Mouse (Mus musculus): ENCODE data around the gene P2ry2. TPM values are rescaled to one million over a fixed set of nuclear protein-coding genes. Genes with fewer than 3 reads are reported as not detected.

P2ry2 gene
- total and polyA plus RNA-seq, 2 experiments from 2014 or later: 3.8 to 12.9 TPM

DNA sequence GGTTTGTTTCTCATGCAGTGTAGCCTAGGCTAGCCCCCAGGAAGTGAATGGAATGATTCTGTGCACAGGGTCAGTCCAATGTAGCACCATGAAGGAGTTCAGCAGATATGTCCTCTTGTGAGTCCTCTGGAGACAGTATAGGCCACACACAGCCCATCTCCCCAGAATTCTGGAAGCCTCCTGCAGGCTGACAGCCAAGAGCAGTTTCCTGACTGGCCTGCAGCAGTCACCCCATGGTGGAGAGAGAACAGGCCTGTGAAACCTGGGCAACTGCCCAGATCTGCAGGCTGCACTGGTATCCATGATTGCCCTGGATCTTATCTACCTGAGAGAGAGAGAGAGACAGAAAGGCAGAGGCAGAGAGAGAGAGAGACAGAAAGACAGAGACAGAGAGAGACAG is 18.1 kb upstream of the P2ry2 start:
- DNase-seq (ENCODE audit: low spot score): no peak

DNA sequence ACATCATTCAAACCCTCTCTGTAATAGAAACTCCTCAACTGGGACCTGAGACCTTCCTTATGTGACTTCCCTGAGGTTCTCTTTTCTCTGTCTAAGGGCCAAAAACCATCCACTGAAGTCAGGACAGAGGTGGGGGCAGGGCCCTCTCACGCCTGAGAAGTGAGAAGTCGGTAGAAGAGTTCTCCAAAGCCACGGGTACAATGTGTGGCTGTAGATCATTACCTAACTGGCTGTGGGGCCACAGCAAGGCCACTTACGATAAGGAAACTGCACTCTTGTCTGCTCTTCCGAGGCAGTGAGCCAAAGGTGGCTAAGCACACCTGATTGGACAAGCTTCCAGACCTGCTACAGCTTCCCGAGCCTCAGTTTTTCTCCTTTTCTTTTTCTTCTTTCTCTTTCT is 16.8 kb upstream of the P2ry2 start:
- no peak overlapping the region for H3K4me3 ChIP-seq (ENCODE audit: low read depth, low read length)
- H3K9me3 ChIP-seq (replicated peaks; ENCODE audit: control insufficient read depth, low read length): no peaks in the 10 kb centered on the region
- ATAC-seq (ENCODE audit: insufficient read depth, low read depth): no peak
- WGBS: 49% methylated on average over 6 of the region's 6 CpGs
- H3K27ac ChIP-seq (ENCODE audit: low read depth): no peak overlapping the region
- H3K27me3 ChIP-seq (ENCODE audit: control insufficient read depth, insufficient read depth, low read length): 0 out of 2 replicates have a peak, but pooled peaks cover 5% of the 10 kb centered on the region
- H3K9ac ChIP-seq (replicated peaks; ENCODE audit: low read depth, low read length): no peak overlapping the region
- H3K36me3 ChIP-seq (replicated peaks; ENCODE audit: control insufficient read depth, insufficient read depth, low read length): no peaks in the 10 kb centered on the region
- no peak for DNase-seq (ENCODE audit: low spot score)
- H3K4me2 ChIP-seq (ENCODE audit: low read depth, low read length): no peak overlapping the region
- 0 out of 2 replicates have a peak, but pooled peaks cover 8% of the 10 kb centered on the region for H3K4me1 ChIP-seq (ENCODE audit: control insufficient read depth, insufficient read depth)
- TF ChIP-seq EP300 (IDR thresholded peaks at IDR 0.05; ENCODE audit: low read depth) (no peak), CTCF (IDR thresholded peaks at IDR 0.05; ENCODE audit: low read depth) (no peak)

More for the DNA sequence above, 18.1 kb upstream of the P2ry2 start:
- Histone ChIP-seq H3K9me3 (replicated peaks; ENCODE audit: control insufficient read depth, low read length) (no peaks in the 10 kb centered on the region), H3K36me3 (replicated peaks; ENCODE audit: control insufficient read depth, insufficient read depth, low read length) (no peaks in the 10 kb centered on the region), H3K9ac (replicated peaks; ENCODE audit: low read depth, low read length) (no peak overlapping the region), H3K27ac (ENCODE audit: low read depth) (no peak overlapping the region), H3K27me3 (ENCODE audit: control insufficient read depth, insufficient read depth, low read length) (0 out of 2 replicates have a peak, but pooled peaks cover 5% of the 10 kb centered on the region), H3K4me3 (ENCODE audit: low read depth, low read length) (no peak overlapping the region), H3K4me1 (ENCODE audit: control insufficient read depth, insufficient read depth) (0 out of 2 replicates have a peak, but pooled peaks cover 8% of the 10 kb centered on the region), H3K4me2 (ENCODE audit: low read depth, low read length) (no peak overlapping the region)
- peak; percentile 44; the same call in 1 of the 2 replicates for ATAC-seq (ENCODE audit: insufficient read depth, low read depth)
- no peak for TF ChIP-seq EP300 (IDR thresholded peaks at IDR 0.05; ENCODE audit: low read depth)
- TF ChIP-seq CTCF (IDR thresholded peaks at IDR 0.05; ENCODE audit: low read depth): no peak

DNA sequence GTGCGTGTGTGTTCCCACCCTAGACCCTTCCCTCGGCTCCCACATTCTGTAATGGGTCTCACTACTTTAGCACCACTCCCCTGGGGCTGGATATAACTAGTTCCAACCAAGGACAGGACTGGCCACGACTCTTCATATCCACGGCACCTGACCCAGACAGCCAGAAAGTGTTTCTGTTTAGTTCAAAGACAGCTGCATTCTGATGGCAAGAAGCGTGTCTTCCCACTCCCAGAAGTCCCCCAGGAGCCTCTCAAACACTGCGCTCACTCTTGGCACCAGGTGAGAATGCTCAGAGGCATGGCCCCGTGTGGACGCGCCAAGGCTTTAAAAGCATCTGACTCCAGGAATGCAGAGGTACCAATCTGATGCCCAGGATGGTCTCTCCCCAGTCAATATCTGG is 16.3 kb upstream of the P2ry2 start:
- 89% methylated on average over 9 of the region's 9 CpGs for WGBS
- H3K27ac ChIP-seq (ENCODE audit: low read depth): no peak overlapping the region
- H3K4me2 ChIP-seq (ENCODE audit: low read depth, low read length): no peak overlapping the region
- H3K9ac ChIP-seq (replicated peaks; ENCODE audit: low read depth, low read length): no peak overlapping the region
- no peaks in the 10 kb centered on the region for H3K9me3 ChIP-seq (replicated peaks; ENCODE audit: control insufficient read depth, low read length)
- no peaks in the 10 kb centered on the region for H3K36me3 ChIP-seq (replicated peaks; ENCODE audit: control insufficient read depth, insufficient read depth, low read length)
- DNase-seq (ENCODE audit: low spot score) (no peak), ATAC-seq (ENCODE audit: insufficient read depth, low read depth) (no peak)
- H3K27me3 ChIP-seq (ENCODE audit: control insufficient read depth, insufficient read depth, low read length): 0 out of 2 replicates have a peak, but pooled peaks cover 5% of the 10 kb centered on the region
- H3K4me1 ChIP-seq (ENCODE audit: control insufficient read depth, insufficient read depth): 0 out of 2 replicates have a peak, but pooled peaks cover 8% of the 10 kb centered on the region
- no peak for TF ChIP-seq CTCF (IDR thresholded peaks at IDR 0.05; ENCODE audit: low read depth)
- no peak for TF ChIP-seq EP300 (IDR thresholded peaks at IDR 0.05; ENCODE audit: low read depth)
- no peak overlapping the region for H3K4me3 ChIP-seq (ENCODE audit: low read depth, low read length)

GRCm38 (mm10) chr7:101028444-101028757 is 15.7 kb upstream of the P2ry2 start:
- TF ChIP-seq EP300 (IDR thresholded peaks at IDR 0.05; ENCODE audit: low read depth): no peak
- no peak for TF ChIP-seq CTCF (IDR thresholded peaks at IDR 0.05; ENCODE audit: low read depth)

DNA sequence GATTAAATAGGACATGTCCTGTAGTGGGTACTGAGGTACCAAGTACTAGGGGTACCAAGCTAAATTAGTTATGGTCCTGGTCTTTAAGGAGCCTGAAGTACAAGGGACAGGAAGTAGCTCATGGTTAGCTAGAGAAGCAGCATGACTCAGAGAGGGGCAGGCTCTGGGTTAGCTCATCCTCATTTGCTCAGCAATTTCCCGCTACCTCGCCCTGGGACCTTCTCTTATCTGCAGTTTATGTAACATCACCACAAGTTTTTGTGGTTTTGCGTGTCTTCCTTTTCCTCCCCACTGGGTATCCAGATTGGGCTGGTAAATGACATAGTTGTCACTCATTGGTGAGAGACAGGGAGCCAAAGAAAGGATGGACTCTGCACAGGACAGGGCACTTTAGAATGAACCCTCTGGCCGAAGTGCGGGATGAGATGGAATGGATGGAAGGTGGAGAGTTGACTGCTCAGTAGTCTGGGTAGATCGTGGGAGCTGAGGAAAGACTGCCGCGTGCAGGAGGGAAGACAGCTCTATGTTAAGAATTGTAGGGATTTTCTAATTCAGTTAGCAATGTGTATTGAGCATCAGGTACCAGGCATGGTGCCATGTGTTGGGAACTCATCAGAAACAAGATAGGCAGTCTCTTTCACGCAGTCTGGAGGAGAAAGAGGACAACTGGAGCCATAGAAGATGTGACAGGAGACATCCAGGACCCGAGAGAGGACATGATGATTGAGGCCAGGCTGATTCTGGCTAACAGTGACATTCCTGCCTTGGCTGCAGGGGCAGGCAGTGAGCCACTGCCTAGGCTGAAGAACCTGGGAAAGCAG is 15.2 kb upstream of the P2ry2 start:
- 0 out of 2 replicates have a peak, but pooled peaks cover 5% of the 10 kb centered on the region for H3K27me3 ChIP-seq (ENCODE audit: control insufficient read depth, insufficient read depth, low read length)
- no peak overlapping the region for H3K27ac ChIP-seq (ENCODE audit: low read depth)
- ATAC-seq (ENCODE audit: insufficient read depth, low read depth) (no peak), DNase-seq (ENCODE audit: low spot score) (peak; percentile 45)
- H3K4me3 ChIP-seq (ENCODE audit: low read depth, low read length): no peak overlapping the region
- WGBS: 74% methylated on average over 10 of the region's 10 CpGs
- H3K4me1 ChIP-seq (ENCODE audit: control insufficient read depth, insufficient read depth): 0 out of 2 replicates have a peak, but pooled peaks cover 8% of the 10 kb centered on the region
- TF ChIP-seq CTCF (IDR thresholded peaks at IDR 0.05; ENCODE audit: low read depth) (no peak), EP300 (IDR thresholded peaks at IDR 0.05; ENCODE audit: low read depth) (no peak)
- no peak overlapping the region for H3K4me2 ChIP-seq (ENCODE audit: low read depth, low read length)
- H3K9ac ChIP-seq (replicated peaks; ENCODE audit: low read depth, low read length): no peak overlapping the region
- no peaks in the 10 kb centered on the region for H3K36me3 ChIP-seq (replicated peaks; ENCODE audit: control insufficient read depth, insufficient read depth, low read length)
- no peaks in the 10 kb centered on the region for H3K9me3 ChIP-seq (replicated peaks; ENCODE audit: control insufficient read depth, low read length)

More at GRCm38 (mm10) chr7:101028444-101028757, 15.7 kb upstream of the P2ry2 start:
- no peaks in the 10 kb centered on the region for H3K36me3 ChIP-seq (replicated peaks; ENCODE audit: control insufficient read depth, insufficient read depth, low read length)
- ATAC-seq (ENCODE audit: insufficient read depth, low read depth): peak; percentile 20; the same call in 1 of the 2 replicates
- H3K9ac ChIP-seq (replicated peaks; ENCODE audit: low read depth, low read length): no peak overlapping the region
- 81% methylated on average over 5 of the region's 5 CpGs for WGBS
- H3K9me3 ChIP-seq (replicated peaks; ENCODE audit: control insufficient read depth, low read length): no peaks in the 10 kb centered on the region
- no peak for DNase-seq (ENCODE audit: low spot score)
- no peak overlapping the region for H3K4me3 ChIP-seq (ENCODE audit: low read depth, low read length)
- H3K4me1 ChIP-seq (ENCODE audit: control insufficient read depth, insufficient read depth): 0 out of 2 replicates have a peak, but pooled peaks cover 8% of the 10 kb centered on the region
- no peak overlapping the region for H3K4me2 ChIP-seq (ENCODE audit: low read depth, low read length)
- no peak overlapping the region for H3K27ac ChIP-seq (ENCODE audit: low read depth)
- H3K27me3 ChIP-seq (ENCODE audit: control insufficient read depth, insufficient read depth, low read length): 0 out of 2 replicates have a peak, but pooled peaks cover 5% of the 10 kb centered on the region

Data from heart, postnatal 0 days (tissue).